9 mouse cellular contexts compared by ENCODE assay signal in the genomic region with DNA sequence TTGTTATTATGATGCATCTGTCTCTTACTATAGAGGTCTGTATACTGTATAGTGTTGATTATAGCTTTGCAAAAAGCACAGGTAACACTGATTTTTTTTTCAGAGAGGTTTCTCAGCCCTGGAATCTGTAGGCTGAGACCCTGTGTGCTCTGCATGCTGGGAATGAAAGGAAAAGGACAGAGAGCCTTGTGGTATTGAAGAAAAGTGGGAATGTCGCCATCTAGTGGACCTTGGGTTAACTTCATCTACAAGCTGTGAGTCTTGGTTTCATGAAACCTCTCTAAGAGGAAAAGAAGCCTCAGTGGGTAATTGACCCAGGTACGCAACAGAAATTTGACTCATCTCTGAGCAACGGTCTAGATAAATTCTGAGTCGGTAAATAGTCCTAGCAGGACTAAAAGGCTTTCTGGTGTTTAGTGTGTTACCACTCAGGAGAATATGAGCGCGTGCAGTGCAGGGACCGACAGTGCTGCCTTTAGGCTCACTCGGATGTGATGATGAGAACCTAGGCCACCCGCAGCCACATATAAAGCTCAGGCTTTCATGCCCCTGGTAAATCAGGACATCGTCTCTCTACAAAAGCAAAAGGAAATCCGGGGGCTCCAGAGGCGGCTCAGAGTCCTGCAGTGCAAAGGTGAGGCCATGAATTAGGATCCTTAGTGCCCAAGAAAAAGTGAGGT.
DNase-seq lines count a peak whose midpoint lies in the region; ATAC-seq lines count a peak whose summit lies in the region.
"Had no signal": no experiment of that assay in that cellular context is flagged by ENCODE, and none has a peak within 500 bp of the region (broad histone marks: within the 10 kb centered on the region; RNA-seq: fewer than 3 reads in every experiment).

No protein-coding gene starts in this region.

- no peak overlapping the region for H3K27ac ChIP-seq in neural tube, embryonic 15.5 days (replicated peaks)
- H3K27ac ChIP-seq: lung, embryonic 15.5 days had no signal

- ATAC-seq in CD4-positive, CD25-positive, alpha-beta regulatory T cell, adult 4 months, result no peak
- peak; percentile 90 for ATAC-seq in frontal cortex, adult (ENCODE audit: low TSS enrichment)
- ATAC-seq in neural tube, embryonic 15.5 days (ENCODE audit: low FRiP score), result peak; percentile 66
- no peak for ATAC-seq in inflammation-experienced regulatory T-cells, adult 6 months

- intact Hi-C loops in left cerebral cortex, postnatal 10 days (cut with DNase I), result no loop called here

- H3K4me2 ChIP-seq in neural tube, embryonic 15.5 days, result no peak overlapping the region
- H3K4me2 ChIP-seq: lung, embryonic 15.5 days had no signal

- H3K9me3 ChIP-seq in neural tube, embryonic 15.5 days (replicated peaks), result no peaks in the 10 kb centered on the region
- H3K9me3 ChIP-seq: lung, embryonic 15.5 days had no signal

- no peak overlapping the region for H3K9ac ChIP-seq in neural tube, embryonic 15.5 days (replicated peaks)
- H3K9ac ChIP-seq: lung, embryonic 15.5 days had no signal

- 49% methylated on average over 12 of the region's 12 CpGs for WGBS in neural tube, embryonic 15.5 days

- peak; percentile 19 for DNase-seq in CD4-positive, CD25-positive, alpha-beta regulatory T cell, adult 2 months (ENCODE audit: low read depth, low spot score)
- DNase-seq in ovary, postnatal 14 days (ENCODE audit: low spot score), result peak; percentile 12
- DNase-seq in ovary, adult 18-20 months (ENCODE audit: low spot score), result no peak
- peak; percentile 33 to 40 for DNase-seq in left cerebral cortex, postnatal 10 days (ENCODE audit: extremely low spot score in 1 of 2, low spot score in 2 of 2)

- H3K4me3 ChIP-seq in neural tube, embryonic 15.5 days (replicated peaks), result no peak overlapping the region
- H3K4me3 ChIP-seq: lung, embryonic 15.5 days had no signal

- H3K36me3 ChIP-seq in neural tube, embryonic 15.5 days, result no peaks in the 10 kb centered on the region
- H3K36me3 ChIP-seq: lung, embryonic 15.5 days had no signal

- no peaks in the 10 kb centered on the region for H3K27me3 ChIP-seq in neural tube, embryonic 15.5 days (replicated peaks)
- H3K27me3 ChIP-seq: lung, embryonic 15.5 days had no signal

- H3K4me1 ChIP-seq in neural tube, embryonic 15.5 days, result no peaks in the 10 kb centered on the region
- H3K4me1 ChIP-seq: lung, embryonic 15.5 days had no signal

Comparison
In these comparisons a context has a peak if more than half of its experiments do, and no peak if none do; other contexts are left out.
1. ATAC-seq: peak in frontal cortex, adult (single experiment) and neural tube, embryonic 15.5 days (single experiment); none in CD4-positive, CD25-positive, alpha-beta regulatory T cell, adult 4 months (single experiment) and inflammation-experienced regulatory T-cells, adult 6 months (single experiment).